Mouse (Mus musculus) liver, adult 2 months (tissue): ENCODE data around the gene Cyp2u1. TPM values are rescaled to one million over a fixed set of nuclear protein-coding genes. Genes with fewer than 3 reads are reported as not detected.

Experiments
- DNase-seq: peaks from one replicate; pipeline ENCODE4 v3.0.0-alpha.2; 2011; ENCODE audit warnings: low read depth, low spot score; ENCODE audit errors: extremely low read depth
- H3K27ac ChIP-seq: fragments of 200-500 bp; replicated peaks from 2 replicates; pipeline ENCODE4 v1.5.1; 2012; ENCODE audit warnings: low read depth, mild to moderate bottlenecking, control low read depth, inconsistent platforms, low read length; ENCODE audit not compliant: insufficient read depth
- H3K27me3 ChIP-seq: fragments of 200-500 bp; 2 replicates; pipeline ENCODE4 v1.6.1; 2012; ENCODE audit warnings: mild to moderate bottlenecking, moderate library complexity, low read length, inconsistent platforms; ENCODE audit not compliant: control insufficient read depth, insufficient read depth
- H3K36me3 ChIP-seq: fragments of 200-500 bp; 2 replicates; pipeline ENCODE4 v1.6.1; 2012; ENCODE audit warnings: low read length, inconsistent platforms; ENCODE audit not compliant: control insufficient read depth, insufficient read depth
- H3K4me1 ChIP-seq: fragments of 200-500 bp; 2 replicates; pipeline ENCODE4 v1.6.1; 2011; ENCODE audit warnings: low read length; ENCODE audit not compliant: control insufficient read depth, insufficient read depth
- H3K4me3 ChIP-seq: fragments of 200-500 bp; 2 replicates; pipeline ENCODE4 v1.5.1; 2011; ENCODE audit warnings: low read depth, mild to moderate bottlenecking, control low read depth, low read length, moderate library complexity; ENCODE audit not compliant: insufficient read depth
- H3K79me2 ChIP-seq: fragments of 200-500 bp; 2 replicates; pipeline ENCODE4 v1.6.1; 2012; ENCODE audit warnings: inconsistent platforms, mild to moderate bottlenecking, low read length, moderate library complexity; ENCODE audit not compliant: control insufficient read depth, insufficient read depth
- H3K9ac ChIP-seq: fragments of 200-500 bp; 2 replicates; pipeline ENCODE4 v1.6.1; 2012; ENCODE audit warnings: low read depth, mild to moderate bottlenecking, control low read depth, inconsistent platforms, low read length
- CTCF ChIP-seq: fragments of 200-500 bp; IDR thresholded peaks from 2 replicates; pipeline ENCODE4 v1.5.1; 2011; ENCODE audit warnings: low read depth, low read length, control low read depth
- POLR2A ChIP-seq: fragments of 200-500 bp; IDR thresholded peaks from 2 replicates; pipeline ENCODE4 v1.6.1; 2011; ENCODE audit warnings: low read length, control low read depth; ENCODE audit not compliant: insufficient read depth; ENCODE audit errors: extremely low read depth
- WGBS: fragments of 180-500 bp; shearing (Covaris S2); methylation state at CpG from one replicate; pipeline ENCODE4 v1.1.7; 2018; 5-methylcytosine and 5-hydroxymethylcytosine counted together
- polyA plus RNA-seq: library from polyadenylated mRNA; depleted of rRNA; stranded (reverse); fragments of >200 nt; gene quantifications from 2 replicates; pipeline ENCODE4 v1.2.3, GENCODE M21; 2012; rRNA removed
- total RNA-seq: library from RNA; depleted of rRNA; stranded (reverse); fragments of >200 nt; gene quantifications from 2 replicates; pipeline ENCODE4 v1.2.3, GENCODE M21; 2014; rRNA removed

Cyp2u1 gene
- total and polyA plus RNA-seq, 2 experiments, result 6.0 to 21.0 TPM

DNA sequence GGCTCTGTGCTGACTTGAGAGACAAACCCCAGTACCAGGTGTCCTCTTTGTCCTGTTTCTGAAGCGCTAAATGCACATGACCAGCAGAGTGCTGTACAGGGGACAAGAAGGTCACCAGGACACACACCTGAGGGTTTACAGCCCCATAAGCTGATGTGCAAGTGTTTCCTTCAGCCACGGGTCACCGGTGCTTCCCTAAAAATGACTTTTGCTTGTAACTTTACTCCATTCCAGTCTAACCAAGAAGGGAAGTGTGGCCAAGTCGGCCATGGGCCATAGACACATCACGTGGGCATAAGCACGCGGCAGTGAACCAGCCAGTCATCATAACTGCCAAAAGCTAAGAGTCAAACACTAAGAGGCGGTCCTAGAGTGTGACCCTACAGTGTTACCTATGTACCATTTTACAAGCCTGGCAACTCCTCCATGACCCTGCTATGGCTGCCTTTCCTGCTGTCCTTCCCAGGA, 56.4 kb downstream of the Cyp2u1 start:
- peak; percentile 94 for DNase-seq
- Histone ChIP-seq H3K27ac (peak overlapping the region; percentile 89), H3K79me2 (peaks cover 11% of the 10 kb centered on the region; the same call in 1 of the 2 replicates), H3K4me1 (peaks cover 21% of the 10 kb centered on the region), H3K36me3 (peaks cover 29% of the 10 kb centered on the region), H3K4me3 (no peak overlapping the region), H3K27me3 (no peaks in the 10 kb centered on the region), H3K9ac (no peak overlapping the region; the same call in 1 of the 2 replicates)
- TF ChIP-seq CTCF (no peak), POLR2A (no peak)
- WGBS, result 36% methylated on average over 8 of the region's 8 CpGs

DNA sequence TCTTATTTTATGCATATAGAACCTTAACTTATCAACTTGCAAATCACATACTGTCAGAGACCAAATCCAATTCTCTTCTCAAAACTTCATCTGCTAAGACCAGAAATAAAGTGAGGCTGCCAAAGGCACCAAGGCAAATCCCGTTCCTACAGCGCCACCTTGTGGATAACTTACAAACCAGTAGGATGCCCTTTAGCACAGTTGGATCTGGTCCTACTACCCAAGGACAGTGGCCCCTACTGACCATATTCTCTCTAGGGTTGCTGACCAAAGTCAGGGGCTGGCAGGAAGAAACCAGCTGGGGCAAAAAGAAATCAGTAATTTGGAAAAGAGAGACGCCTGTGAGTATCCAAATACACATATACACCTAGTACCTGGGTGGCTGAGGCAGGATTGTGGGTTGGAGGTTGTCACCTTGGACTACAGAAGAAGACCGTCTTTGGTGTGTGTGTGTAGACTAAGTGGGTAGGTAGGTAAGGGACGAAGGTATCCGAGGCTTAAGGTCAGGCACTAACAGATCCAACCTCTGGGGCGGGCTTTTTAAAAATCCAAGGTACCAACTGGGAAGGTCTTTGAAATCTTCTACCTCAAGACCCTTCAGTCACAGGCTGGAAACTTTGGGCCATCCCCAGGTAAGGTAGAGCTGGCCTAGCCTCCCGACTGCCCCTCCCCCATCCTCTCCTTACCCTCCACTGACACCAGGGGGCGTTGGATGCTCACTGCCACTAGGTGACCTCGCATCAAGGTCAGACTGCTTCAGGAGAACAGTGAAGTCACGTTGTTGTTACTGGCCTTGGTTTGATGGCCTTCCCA, 57.1 kb downstream of the Cyp2u1 start:
- DNase-seq, result peak; percentile 79
- 28% methylated on average over 11 of the region's 11 CpGs for WGBS
- TF ChIP-seq POLR2A, result no peak
- TF ChIP-seq CTCF, result peak; percentile 89
- no peak overlapping the region for H3K4me3 ChIP-seq
- peaks cover 6% of the 10 kb centered on the region; the same call in 1 of the 2 replicates for H3K79me2 ChIP-seq
- H3K4me1 ChIP-seq, result peaks cover 21% of the 10 kb centered on the region
- no peaks in the 10 kb centered on the region for H3K27me3 ChIP-seq
- peak overlapping the region; percentile 89 for H3K27ac ChIP-seq
- H3K36me3 ChIP-seq, result peaks cover 32% of the 10 kb centered on the region
- no peak overlapping the region for H3K9ac ChIP-seq

Other genes with a start within 250 kb of the Cyp2u1 start
- 0.20 and 0.37 TPM in 2 replicates for gene Lef1, start 192.8 kb downstream of the Cyp2u1 start, total RNA-seq
- 0.12 and 0.45 TPM in 2 replicates for gene Lef1, start 192.8 kb downstream of the Cyp2u1 start, polyA plus RNA-seq
- gene Hadh, start 31.1 kb downstream of the Cyp2u1 start, total RNA-seq, result 282 and 302 TPM in 2 replicates
- gene Hadh, start 31.1 kb downstream of the Cyp2u1 start, polyA plus RNA-seq, result 366 and 410 TPM in 2 replicates
- gene Sgms2, start 188.2 kb upstream of the Cyp2u1 start, total RNA-seq, result 35.8 and 56.6 TPM in 2 replicates
- 9.9 and 11.8 TPM in 2 replicates for gene Sgms2, start 188.2 kb upstream of the Cyp2u1 start, polyA plus RNA-seq